Mouse (Mus musculus): ENCODE results near the gene Bfar. TPM values are rescaled to one million over a fixed set of nuclear protein-coding genes. Genes with fewer than 3 reads are reported as not detected.
A peak's percentile ranks its signal among the peaks of the same experiment; 100 is the strongest.
"Not testable (repeated sequence)": the region's sequence is repeated elsewhere in the genome, so short reads cannot be mapped to it uniquely, and the experiment has no call there.

Bfar gene
- polyA plus RNA-seq (2012; rRNA removed): 38.1 and 44.1 TPM in 2 replicates

DNA sequence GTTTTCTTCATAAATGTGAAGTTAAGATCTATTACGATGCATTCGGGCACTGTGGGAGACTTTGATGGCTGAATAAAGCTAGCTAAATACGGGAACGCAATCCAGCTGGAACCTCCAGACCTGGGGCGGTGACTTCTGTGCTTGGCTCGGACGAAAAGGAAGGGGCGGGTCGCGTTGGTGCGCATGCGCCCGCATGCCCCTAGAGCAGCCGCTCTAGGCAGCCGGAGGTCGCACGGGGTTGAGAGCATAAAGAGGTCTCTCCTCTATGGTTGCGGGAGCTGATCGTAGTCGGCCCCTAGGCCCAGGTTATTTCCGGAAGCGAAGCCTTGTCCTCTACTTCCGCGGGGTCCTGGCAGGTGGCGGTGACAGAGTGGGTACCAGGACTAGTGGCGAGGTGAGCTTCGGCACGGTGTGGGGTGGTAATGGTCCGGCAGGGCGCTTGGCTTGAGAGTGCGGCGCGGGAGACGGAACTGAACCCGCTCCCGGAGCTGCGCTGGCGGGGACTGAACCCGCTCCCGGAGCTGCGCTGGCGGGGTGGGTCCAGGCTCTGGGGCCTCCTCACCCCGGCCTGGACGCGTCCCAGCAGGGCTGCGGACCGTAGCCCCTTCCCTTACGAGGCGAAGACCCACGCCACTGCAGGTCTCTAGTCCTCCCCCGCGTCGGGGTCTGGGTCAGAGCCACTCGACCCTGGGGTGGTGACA, at the start of gene Bfar, which contains the start of gene 3110001I22Rik:
Gene Bfar, plus strand, starts transcription at position 174 of the 701 bp plus-strand sequence.
Gene 3110001I22Rik, plus strand, starts transcription at position 245 of the 701 bp plus-strand sequence.
- DNase-seq (ENCODE audit: extremely low spot score in 1 of 2, low spot score in 1 of 2): peak; percentile 82 to 90

DNA sequence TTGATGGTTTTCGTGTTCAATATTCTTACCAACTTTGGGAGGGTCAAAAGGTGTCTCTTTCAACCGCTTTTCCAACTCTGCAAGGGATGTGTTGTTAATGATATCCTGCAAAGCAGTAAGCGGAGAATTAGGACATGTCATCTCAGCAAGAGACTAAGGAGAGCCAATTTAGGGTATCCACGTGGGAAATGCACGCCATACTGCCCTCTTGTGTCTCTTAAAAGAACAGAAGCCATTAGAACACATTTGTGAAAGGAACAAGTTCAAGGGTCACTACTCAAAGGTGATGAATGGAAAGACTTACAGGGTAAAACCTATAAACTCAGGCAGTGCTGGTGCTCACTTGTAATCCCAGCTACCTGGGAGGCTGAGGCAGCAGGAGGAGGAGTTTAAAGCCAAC, 43.3 kb upstream of the Bfar start:
- peak in 1 of 2 experiments; percentile 39 for DNase-seq (ENCODE audit: extremely low spot score in 1 of 2, low spot score in 1 of 2)

DNA sequence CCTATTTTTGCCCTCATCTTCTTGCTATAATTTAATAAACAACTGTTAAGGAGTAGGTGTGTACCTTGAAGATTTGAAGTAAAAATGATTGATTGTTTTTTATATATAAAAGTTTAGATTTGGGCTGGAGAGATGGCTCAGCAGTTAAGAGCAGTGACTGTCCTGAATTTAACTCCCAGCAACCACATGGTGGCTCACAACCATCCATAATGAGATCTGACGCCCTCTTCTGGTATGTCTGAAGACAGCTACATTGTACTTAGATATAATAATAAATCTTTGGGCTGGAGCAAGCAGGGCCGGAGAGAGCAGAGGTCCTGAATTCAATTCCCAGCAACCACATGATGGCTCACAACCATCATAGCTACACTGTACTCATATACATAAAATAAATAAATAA, 33.5 kb upstream of the Bfar start:
- not testable (repeated sequence) for DNase-seq (ENCODE audit: extremely low spot score in 1 of 2, low spot score in 1 of 2)

DNA sequence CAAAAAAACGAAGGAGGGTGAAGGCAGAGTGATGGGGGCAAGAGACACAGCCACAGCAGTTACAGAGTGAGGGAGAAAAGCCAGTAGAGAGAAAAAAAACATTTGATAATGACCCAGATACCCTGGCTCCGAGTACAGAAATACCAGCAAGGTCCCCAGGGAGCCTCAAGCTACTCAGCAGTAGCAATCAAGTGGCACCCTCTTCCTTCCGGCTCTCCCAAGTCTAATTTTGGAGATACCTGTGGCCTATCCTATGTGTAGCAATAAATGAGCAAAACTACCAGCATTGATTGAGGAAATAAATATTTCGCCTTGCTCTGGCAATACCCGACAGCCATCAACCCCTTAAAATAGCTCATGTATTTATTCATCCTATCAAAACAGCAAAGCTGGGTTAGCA, 32.1 kb upstream of the Bfar start:
- no peak for DNase-seq (ENCODE audit: extremely low spot score in 1 of 2, low spot score in 1 of 2)

DNA sequence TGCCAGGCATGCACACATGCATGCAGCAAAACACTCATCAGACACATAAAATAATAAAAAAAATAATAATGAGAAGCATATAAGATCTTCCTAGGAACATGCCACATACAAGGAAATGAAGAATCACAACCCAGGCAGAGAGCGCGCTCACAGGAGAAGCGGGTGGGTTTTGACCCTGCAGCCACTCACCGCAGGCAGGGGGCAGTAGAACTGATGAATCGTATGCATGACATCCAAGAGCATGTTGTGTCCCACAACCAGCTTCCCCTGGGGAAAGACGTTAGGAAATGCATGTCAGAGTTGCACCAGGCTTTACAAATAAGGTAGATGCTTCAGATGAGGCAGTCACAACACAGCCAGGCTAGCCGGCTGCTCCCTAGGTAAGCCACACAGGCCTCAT, 31.6 kb upstream of the Bfar start:
- no peak for DNase-seq (ENCODE audit: extremely low spot score in 1 of 2, low spot score in 1 of 2)

DNA sequence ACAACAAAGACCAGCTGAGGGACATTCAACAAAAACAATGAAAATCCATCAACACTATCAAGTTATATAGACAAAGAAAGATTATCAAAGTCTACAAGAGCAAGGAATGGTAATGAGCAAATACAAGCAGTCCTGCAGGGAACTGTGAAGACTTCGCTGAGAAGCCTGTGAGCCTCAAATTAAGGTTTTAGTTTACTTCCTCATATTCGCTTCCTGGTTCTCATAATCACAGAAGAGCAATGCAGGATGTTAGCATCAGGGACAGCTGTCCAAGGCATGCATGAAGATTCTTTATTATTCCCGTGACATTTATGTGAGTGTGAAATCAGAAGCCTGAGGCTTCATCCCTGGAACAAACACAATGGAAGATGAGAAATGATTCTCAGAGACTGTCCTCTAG, 27.2 kb upstream of the Bfar start:
- DNase-seq (ENCODE audit: extremely low spot score in 1 of 2, low spot score in 1 of 2): no peak

DNA sequence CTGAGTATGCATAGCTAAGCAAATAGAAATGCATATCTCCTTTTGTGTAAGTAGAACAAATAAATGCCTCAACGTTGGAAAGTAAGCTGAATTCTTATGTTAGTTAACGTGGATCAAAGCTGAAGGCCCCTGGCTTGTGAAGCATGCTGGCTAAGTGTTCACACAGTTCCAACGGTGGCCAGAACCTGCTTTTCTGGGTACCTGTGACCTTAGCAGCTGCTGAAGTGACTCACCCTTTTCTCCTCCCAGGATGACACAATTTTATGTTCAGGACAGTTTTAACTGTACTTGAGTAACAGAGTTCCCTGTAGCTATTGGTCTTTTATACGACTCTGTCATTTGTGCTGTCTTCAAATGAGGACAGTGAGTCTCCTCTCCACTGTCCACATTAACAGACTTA, 25.7 kb upstream of the Bfar start:
- DNase-seq (ENCODE audit: extremely low spot score in 1 of 2, low spot score in 1 of 2): no peak

DNA sequence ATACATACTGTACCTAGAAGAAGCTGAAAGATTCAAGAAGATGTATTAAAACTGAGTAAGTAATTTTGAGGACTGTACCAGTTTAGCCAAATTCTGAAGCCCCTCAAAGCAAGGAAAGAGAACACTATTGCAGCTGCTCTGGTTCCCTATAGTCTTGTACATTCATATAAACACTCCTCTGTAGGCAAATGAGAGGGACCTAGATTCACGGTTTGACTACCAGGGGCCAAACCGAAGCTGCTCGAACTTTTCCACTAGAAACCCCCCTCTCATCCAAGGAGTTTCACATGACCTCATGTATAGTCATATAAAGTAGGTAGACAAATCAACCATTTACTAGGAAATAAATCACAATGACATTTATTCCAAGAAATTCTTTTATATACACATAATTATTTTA, 12.8 kb upstream of the Bfar start:
- no peak for DNase-seq (ENCODE audit: extremely low spot score in 1 of 2, low spot score in 1 of 2)

DNA sequence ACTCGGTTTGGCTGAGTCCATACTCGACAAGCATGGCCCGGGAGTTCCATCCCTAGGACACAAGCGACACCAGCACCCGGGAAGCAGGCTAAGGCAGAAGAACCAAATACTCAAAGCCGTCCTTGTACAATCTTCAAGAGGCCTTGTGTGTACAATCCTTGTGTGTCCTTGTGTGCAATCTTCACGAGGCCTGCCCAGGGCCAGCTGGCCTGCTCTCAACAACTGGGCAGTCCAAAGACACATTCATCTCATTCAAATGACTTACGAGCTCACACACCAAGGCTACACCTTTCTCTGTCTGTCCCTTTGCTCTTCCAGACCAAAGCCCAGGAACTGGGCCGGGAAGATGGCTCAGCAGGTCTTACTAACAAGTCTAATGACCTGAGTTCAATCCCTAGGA, 10.9 kb upstream of the Bfar start:
- no peak for DNase-seq (ENCODE audit: extremely low spot score in 1 of 2, low spot score in 1 of 2)

DNA sequence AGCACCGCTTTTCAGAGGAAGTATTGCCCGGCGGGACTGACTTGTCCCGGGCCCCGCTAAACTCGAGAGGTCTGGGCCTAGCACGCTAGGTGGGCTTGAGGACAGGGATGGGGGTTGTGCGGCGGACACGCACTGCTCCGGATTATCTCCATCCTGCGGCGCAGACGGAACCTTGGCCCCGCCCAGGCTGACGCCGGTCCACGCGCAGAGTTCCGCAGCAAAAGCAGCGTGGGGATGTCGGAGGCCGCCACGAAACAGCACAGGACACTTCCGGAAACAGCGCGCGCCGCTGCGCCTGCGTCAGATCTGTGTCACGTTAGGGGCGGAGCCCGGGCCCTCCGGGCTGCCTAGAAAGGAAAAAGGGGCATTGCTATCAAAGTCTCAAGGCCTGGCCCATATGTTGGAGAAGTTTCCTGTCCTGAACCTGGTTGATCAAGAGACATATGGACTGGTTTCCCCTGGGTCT, 3.7 kb upstream of the Bfar start, which contains the start of gene Parn:
Gene Parn, minus strand, starts transcription at position 293 of the 466 bp plus-strand sequence.
- peak; percentile 89 to 97 for DNase-seq (ENCODE audit: extremely low spot score in 1 of 2, low spot score in 1 of 2)

DNA sequence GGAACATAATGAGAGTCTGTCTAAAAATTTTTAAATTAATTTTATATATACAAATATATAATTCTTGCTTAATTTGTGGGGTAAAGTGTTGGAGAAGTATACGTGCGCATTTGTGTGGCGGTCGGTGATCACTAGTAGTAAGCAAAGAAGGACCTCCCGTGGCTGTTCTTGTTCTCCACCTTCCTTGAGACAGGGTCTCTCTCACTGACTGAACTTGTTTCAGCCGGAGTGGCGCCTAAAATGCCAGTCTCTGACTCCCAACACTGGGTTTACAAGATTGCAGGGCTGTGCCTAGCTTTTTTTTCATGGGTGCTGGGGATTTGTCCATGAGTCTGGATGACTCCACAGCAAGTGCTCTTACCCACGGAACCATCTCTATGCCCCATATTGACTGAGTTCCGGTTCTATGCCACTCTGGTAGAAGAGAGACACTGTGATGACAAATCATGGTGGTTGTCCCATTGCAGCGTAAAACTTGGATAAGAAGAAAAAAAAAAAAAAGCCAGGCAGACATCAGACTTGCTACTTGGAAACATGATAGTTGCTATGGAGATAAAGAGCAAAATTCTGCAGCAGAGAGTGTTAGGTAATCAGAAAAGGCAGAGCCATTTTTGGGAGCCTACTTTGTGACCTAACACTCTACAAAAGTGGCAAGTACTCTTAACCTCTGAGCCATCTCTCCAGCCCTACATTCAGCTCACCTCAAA, 3.1 kb upstream of the Bfar start:
- no peak for DNase-seq (ENCODE audit: extremely low spot score in 1 of 2, low spot score in 1 of 2)

DNA sequence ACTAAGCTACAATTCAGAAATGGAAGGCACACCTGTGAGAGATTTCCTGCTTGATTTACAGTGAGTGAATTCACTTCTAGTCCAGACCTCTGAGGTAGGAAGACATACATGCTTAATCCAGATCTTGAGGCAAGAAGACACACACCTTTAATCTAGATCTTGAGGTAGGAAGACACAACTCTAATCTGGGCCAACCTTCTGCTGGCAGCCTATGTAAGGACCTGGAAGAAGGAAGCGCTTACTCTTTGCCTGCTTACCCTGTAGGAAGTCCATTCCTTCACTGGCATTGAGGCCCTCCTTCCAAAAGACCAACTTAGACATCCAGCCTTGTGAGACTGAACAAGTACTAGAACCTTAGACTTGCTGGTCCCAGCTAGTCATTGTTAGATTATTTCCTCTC, 2.4 kb upstream of the Bfar start:
- DNase-seq (ENCODE audit: extremely low spot score in 1 of 2, low spot score in 1 of 2): no peak

DNA sequence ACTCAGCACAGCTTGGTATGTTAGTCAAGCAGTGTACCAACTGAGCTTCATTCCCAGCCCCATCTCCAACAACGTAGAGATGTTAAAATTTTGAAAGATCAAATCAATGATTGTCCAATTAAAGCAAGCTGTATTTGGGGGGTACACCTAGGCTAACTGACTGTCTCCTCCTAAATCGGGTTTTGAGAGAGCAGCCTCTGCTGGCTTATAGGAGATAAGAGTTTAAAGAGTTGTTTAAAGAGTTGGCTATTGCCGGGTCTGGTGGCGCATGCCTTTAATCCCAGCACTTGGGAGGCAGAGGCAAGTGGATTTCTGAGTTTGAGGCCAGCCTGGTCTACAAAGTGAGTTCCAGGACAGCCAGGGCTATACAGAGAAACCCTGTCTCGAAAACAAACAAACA, 762 bp upstream of the Bfar start:
- DNase-seq (ENCODE audit: extremely low spot score in 1 of 2, low spot score in 1 of 2): not testable (repeated sequence)

DNA sequence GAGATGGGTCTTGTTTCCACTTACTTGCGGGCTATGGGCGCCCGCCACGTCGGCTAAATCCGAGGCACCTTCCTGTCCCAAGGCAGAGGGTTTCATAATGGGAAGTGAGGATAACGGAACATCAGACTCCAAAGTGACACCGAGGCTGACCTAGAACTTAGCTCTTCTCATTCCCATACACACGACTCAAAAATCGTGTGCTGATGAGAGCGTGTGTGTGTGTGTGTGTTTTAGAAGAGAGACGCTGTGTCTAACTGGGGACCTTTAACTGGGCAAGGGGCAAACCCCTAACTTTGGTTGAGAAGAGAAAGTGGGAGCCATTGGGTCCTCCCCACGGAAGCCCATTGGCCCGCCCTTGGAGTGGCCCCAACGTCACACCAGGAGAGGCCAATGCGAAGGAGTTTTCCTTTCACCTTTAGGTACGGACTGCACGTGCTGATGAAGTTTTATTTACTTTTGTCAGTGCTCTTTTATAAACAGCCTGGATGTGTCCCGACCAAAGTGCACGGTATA, 784 bp downstream of the Bfar start:
- peak in 1 of 2 experiments; percentile 39 for DNase-seq (ENCODE audit: extremely low spot score in 1 of 2, low spot score in 1 of 2)

DNA sequence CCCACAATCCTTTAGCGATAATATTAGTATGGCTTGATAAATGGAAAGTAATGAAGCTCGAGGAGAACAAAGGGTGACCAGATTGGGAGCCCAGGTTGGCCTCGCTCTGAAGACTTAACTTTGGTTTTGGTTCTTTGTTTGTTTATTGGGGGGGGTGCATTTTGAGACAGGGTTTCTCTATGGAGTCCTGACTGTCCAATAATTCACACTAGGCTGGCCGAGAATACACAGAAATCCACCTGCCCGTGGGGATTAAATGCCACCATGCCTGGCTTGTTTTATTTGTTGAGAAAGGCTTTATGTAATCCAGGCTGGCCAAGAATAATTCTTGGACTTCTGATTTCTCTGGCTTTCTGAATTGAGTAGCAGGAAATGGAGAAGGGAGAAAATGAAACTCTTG, 1.5 kb downstream of the Bfar start:
- DNase-seq (ENCODE audit: extremely low spot score in 1 of 2, low spot score in 1 of 2): no peak

DNA sequence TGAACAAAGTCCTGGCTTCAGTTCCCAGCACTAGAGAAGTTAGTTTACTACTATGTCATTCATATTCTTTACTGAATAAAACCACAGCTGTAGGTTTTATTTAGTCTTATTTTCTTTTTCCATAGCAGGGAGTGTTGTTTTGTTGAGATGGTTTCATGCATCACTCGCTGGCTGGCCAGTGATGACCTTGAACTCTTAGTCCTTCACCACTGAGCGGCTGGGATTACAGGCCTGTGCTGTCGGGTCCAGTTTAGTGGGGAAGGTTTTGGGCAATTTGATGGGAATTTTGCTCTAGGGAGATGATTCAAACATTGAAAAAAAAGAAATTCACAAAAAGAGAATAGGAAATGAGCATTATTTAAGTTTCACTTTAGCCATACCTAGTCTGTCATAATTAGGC, 2.9 kb downstream of the Bfar start:
- no peak for DNase-seq (ENCODE audit: extremely low spot score in 1 of 2, low spot score in 1 of 2)

DNA sequence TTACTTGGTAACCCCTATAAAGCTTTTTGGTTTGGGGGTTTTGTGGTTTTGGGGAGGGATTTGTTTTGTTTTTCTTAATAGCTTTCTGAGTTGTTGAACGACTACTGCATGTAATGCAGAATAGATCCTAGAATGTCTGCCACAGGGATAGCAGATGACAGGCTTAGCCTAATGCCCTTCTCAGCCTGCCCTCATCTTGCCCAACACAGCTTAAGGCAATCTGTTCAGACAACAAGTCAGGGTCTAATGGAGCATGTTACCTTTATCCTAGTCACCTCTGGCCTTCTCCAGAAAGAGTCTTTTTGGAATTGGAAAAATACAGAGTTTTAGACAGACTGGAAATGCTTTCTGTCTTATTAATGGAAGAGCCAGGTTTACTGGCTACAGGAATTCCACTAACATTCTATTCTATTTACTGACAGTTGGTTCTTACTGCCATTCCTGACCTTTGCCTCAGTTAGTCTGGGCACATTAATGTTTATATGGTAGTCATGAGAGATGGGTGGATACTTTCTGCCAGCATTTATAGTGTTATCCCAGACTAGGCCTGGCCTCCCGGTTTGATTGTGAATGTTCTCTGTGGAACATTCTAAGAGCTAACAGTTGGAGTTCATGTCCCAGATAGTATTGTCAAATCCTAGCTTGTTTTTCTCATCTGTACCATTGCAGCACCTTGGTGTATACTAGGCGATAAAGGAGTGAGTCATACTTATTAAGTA, 7.1 kb downstream of the Bfar start:
- DNase-seq (ENCODE audit: extremely low spot score in 1 of 2, low spot score in 1 of 2): no peak

DNA sequence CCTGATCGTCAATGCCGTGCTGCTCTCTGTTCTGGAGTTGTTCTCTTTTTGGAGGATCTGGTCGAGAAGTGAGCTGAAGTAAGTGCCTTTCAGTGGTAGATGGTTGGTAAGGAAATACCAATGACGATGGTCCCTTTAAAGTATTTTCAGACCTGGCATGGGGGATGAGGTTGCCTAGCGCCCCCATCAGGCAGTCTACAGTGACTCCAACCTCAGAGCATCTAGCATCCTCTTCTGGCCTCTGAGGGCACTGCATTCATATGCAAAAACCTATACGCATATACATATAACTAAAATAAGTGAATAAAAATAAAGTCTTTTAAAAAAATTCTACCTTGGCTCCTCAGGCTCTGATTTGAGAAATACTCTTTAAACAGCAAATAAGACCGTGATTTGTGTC, 27.3 kb downstream of the Bfar start:
- no peak for DNase-seq (ENCODE audit: extremely low spot score in 1 of 2, low spot score in 1 of 2)

DNA sequence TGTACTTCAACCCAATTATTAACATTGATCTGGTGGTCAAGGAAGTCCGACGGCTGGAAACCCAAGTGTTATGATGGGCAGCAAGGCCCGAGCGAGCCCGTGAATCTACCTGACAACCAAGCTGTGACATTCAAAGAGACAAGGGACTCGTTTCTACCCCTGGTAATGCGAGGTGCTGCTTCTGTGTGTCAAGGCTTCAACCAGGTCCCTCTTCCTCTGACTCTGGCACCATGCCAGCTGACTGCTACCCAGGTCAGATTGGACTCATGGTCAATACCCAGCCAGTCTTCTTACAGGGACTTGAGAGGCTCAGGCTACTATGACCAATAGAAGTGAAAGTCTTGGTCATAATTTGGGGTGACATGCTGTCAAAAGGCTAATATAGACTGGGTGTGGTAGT, 30.5 kb downstream of the Bfar start:
- no peak for DNase-seq (ENCODE audit: extremely low spot score in 1 of 2, low spot score in 1 of 2)

DNA sequence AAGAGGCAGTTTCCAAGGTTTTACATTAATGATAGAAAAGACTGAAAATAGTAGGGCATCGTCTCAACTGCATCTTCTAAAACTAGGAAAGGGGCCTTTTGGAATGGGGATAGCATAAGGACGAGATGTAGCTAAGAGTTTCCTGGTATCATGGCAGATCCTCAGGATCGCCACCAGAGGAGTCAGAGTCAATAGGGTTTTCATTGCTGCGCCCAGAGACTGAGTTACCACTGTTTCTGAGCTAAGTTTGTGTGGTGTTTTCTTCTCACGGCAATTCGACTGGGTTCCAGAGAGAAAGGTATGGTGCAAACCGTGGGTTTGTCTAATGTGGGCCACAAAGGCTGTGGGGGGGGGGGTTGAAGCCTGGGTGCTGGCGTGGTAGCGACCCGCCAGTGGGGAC, 33.0 kb downstream of the Bfar start:
- no peak for DNase-seq (ENCODE audit: extremely low spot score in 1 of 2, low spot score in 1 of 2)

DNA sequence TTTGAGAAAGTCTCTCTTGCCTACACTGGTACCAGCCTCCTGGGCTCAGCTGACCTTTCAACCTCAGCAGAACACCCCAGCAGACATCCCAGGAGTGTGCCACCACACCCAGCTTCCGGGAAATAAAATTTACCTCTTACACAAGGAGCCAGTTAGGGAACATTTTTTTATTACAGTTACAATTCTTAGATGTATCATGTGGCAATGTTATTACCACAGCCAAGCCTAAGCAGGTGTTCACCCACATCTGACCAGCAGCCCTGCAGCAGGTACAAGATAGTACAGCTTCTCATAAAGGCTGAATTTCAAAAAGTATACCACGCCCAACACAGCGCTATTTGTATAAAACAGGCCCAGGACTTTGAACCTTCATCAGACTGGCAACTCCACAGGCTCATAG, 43.3 kb downstream of the Bfar start:
- no peak for DNase-seq (ENCODE audit: extremely low spot score in 1 of 2, low spot score in 1 of 2)
